16 mouse cellular contexts compared by ENCODE assay signal in the genomic region with DNA sequence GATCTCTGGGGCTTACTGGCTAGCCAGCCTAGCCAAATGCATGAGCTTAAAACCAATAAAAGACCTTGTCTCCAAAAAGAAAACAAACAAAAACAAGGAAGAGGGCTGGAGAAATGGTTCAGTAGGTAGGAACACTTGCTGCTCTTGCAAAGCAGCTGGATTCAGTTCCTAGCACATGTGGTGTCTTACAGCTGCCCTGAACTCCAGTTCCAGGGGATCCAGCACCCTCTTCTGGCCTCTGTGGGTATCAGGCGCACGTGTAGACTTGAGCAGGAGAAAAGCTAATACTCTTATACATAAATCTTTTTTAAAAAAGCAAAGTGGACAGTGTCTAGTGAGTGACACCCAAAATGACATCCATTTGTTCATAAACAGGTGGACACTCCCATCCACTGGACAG. TPM values are rescaled to one million over a fixed set of nuclear protein-coding genes. Genes with fewer than 3 reads are reported as not detected.
A peak's percentile ranks its signal among the peaks of the same experiment; 100 is the strongest.
DNase-seq lines count a peak whose midpoint lies in the region; ATAC-seq and TF ChIP-seq lines count a peak whose summit lies in the region.
"Had no signal": no experiment of that assay in that cellular context is flagged by ENCODE, and none has a peak within 500 bp of the region (broad histone marks: within the 10 kb centered on the region; RNA-seq: fewer than 3 reads in every experiment).

No protein-coding gene starts in this region.

- no peak overlapping the region for H3K27ac ChIP-seq in lung, embryonic 14.5 days (ENCODE audit: low read depth)
- H3K27ac ChIP-seq: embryonic facial prominence, embryonic 12.5 days; kidney, embryonic 15.5 days; limb, embryonic 12.5 days; lung, embryonic 15.5 days had no signal

- WGBS in lung, embryonic 14.5 days = 88% methylated on average over 2 of the region's 2 CpGs

- peak; percentile 47 for DNase-seq in CD4-positive, CD25-positive, alpha-beta regulatory T cell, adult 2 months (ENCODE audit: low read depth, low spot score)
- no peak for DNase-seq in lung, embryonic 14.5 days
- DNase-seq in lung, postnatal 14 days = no peak
- peak; percentile 43 for DNase-seq in NIH3T3 (ENCODE audit: low read depth)
- peak; percentile 26 for DNase-seq in splenic B cell, adult 2 months (ENCODE audit: low read depth, low spot score)
- DNase-seq in adrenal gland, postnatal 14 days = no peak
- DNase-seq in adrenal gland, adult 8-10 months = no peak
- DNase-seq: cerebellum, adult 2 months; gastrocnemius, postnatal 14 days; heart, postnatal 36 days had no signal

- peaks cover 76% of the 10 kb centered on the region for H3K36me3 ChIP-seq in lung, embryonic 14.5 days (ENCODE audit: insufficient read depth)
- no peaks in the 10 kb centered on the region for H3K36me3 ChIP-seq in splenic B cell, adult 2 months (ENCODE audit: control insufficient read depth, insufficient read depth, low read length, poor library complexity, severe bottlenecking)

- no peak overlapping the region for H3K9ac ChIP-seq in lung, embryonic 14.5 days
- H3K9ac ChIP-seq: embryonic facial prominence, embryonic 12.5 days; kidney, embryonic 15.5 days; limb, embryonic 12.5 days; lung, embryonic 15.5 days had no signal

- no peaks in the 10 kb centered on the region for H3K4me1 ChIP-seq in lung, embryonic 14.5 days (ENCODE audit: insufficient read depth)
- H3K4me1 ChIP-seq: embryonic facial prominence, embryonic 12.5 days had no signal

- H3K27me3 ChIP-seq in lung, embryonic 14.5 days (ENCODE audit: insufficient read depth, low read length) = no peaks in the 10 kb centered on the region
- H3K27me3 ChIP-seq in splenic B cell, adult 2 months (ENCODE audit: control insufficient read depth, insufficient read depth, low read length, poor library complexity, severe bottlenecking) = no peaks in the 10 kb centered on the region
- H3K27me3 ChIP-seq: embryonic facial prominence, embryonic 12.5 days; kidney, embryonic 15.5 days; limb, embryonic 12.5 days; lung, embryonic 15.5 days had no signal

- ATAC-seq in CD4-positive, CD25-positive, alpha-beta regulatory T cell, adult 4 months = no peak
- ATAC-seq in lung, embryonic 14.5 days (ENCODE audit: insufficient read depth) = no peak

- H3K4me2 ChIP-seq in lung, embryonic 14.5 days = no peak overlapping the region
- H3K4me2 ChIP-seq: embryonic facial prominence, embryonic 12.5 days; heart, embryonic 11.5 days; kidney, embryonic 15.5 days; limb, embryonic 12.5 days; lung, embryonic 15.5 days had no signal

- no peak overlapping the region for H3K4me3 ChIP-seq in lung, embryonic 14.5 days (ENCODE audit: low read depth, low read length)
- H3K4me3 ChIP-seq: embryonic facial prominence, embryonic 12.5 days; kidney, embryonic 15.5 days; limb, embryonic 12.5 days; lung, embryonic 15.5 days had no signal

- H3K9me3 ChIP-seq in lung, embryonic 14.5 days (ENCODE audit: low read depth, low read length) = no peaks in the 10 kb centered on the region
- H3K9me3 ChIP-seq: embryonic facial prominence, embryonic 12.5 days; kidney, embryonic 15.5 days; limb, embryonic 12.5 days; lung, embryonic 15.5 days had no signal

- TF ChIP-seq CTCF in lung, embryonic 14.5 days (IDR thresholded peaks at IDR 0.05; ENCODE audit: low read depth) = peak; percentile 26; the same call in 1 of the 2 replicates

RNA-seq across cellular contexts. Expression of gene Prc1, which starts 7.3 kb away (rescaled TPM):
- polyA plus RNA-seq in CD4-positive, CD25-positive, alpha-beta regulatory T cell, adult 4 months (2017; shearing (Covaris generic)) = 10 to 100 TPM; 16.9 to 30.3 TPM
- 205 and 206 TPM in 2 replicates for polyA plus RNA-seq in lung, embryonic 14.5 days (2014; fragmentation: Nextera tagmentation; extraction: Ambion mirVana)
- 31.8 and 32.4 TPM in 2 replicates for total RNA-seq in adrenal gland, postnatal 14 days (2021)
- 1 to 10 TPM; 2.7 to 8.1 (median 3.7) TPM for total RNA-seq in adrenal gland, adult 8-10 months (2022)

RNA-seq across cellular contexts. Expression of gene Rccd1, which starts 22.7 kb away (rescaled TPM):
- polyA plus RNA-seq in CD4-positive, CD25-positive, alpha-beta regulatory T cell, adult 4 months (2017; shearing (Covaris generic)) = 1 to 10 TPM; 6.0 to 6.1 TPM
- 11.0 and 12.0 TPM in 2 replicates for polyA plus RNA-seq in lung, embryonic 14.5 days (2014; fragmentation: Nextera tagmentation; extraction: Ambion mirVana)
- 6.6 and 10.3 TPM in 2 replicates for total RNA-seq in adrenal gland, postnatal 14 days (2021)
- total RNA-seq in adrenal gland, adult 8-10 months (2022) = 10 to 100 TPM in 3 of 4 experiments, 1 to 10 TPM in 1; 9.5 to 21.8 (median 14.6) TPM

RNA-seq across cellular contexts. Expression of gene Vps33b, which starts 32.1 kb away (rescaled TPM):
- polyA plus RNA-seq in CD4-positive, CD25-positive, alpha-beta regulatory T cell, adult 4 months (2017; shearing (Covaris generic)) = 10 to 100 TPM; 28.9 to 44.3 TPM
- 11.6 and 12.1 TPM in 2 replicates for polyA plus RNA-seq in lung, embryonic 14.5 days (2014; fragmentation: Nextera tagmentation; extraction: Ambion mirVana)
- 15.9 and 19.5 TPM in 2 replicates for total RNA-seq in adrenal gland, postnatal 14 days (2021)
- 10 to 100 TPM; 21.3 to 31.9 (median 28.8) TPM for total RNA-seq in adrenal gland, adult 8-10 months (2022)

RNA-seq across cellular contexts. Expression of gene Unc45a, which starts 39.3 kb away (rescaled TPM):
- polyA plus RNA-seq in CD4-positive, CD25-positive, alpha-beta regulatory T cell, adult 4 months (2017; shearing (Covaris generic)) = 10 to 100 TPM; 38.1 to 79.1 TPM
- polyA plus RNA-seq in lung, embryonic 14.5 days (2014; fragmentation: Nextera tagmentation; extraction: Ambion mirVana) = 34.3 and 35.3 TPM in 2 replicates
- total RNA-seq in adrenal gland, postnatal 14 days (2021) = 52.5 and 59.0 TPM in 2 replicates
- 10 to 100 TPM; 73.1 to 85.4 (median 80.7) TPM for total RNA-seq in adrenal gland, adult 8-10 months (2022)

RNA-seq across cellular contexts. Expression of gene Ngrn, which starts 40.5 kb away (rescaled TPM):
- 10 to 100 TPM; 28.9 to 34.0 TPM for polyA plus RNA-seq in CD4-positive, CD25-positive, alpha-beta regulatory T cell, adult 4 months (2017; shearing (Covaris generic))
- polyA plus RNA-seq in lung, embryonic 14.5 days (2014; fragmentation: Nextera tagmentation; extraction: Ambion mirVana) = 40.1 and 41.0 TPM in 2 replicates
- total RNA-seq in adrenal gland, postnatal 14 days (2021) = 38.5 and 47.5 TPM in 2 replicates
- 10 to 100 TPM; 54.9 to 59.1 (median 57.7) TPM for total RNA-seq in adrenal gland, adult 8-10 months (2022)

Comparison
In these comparisons a context has a peak if more than half of its experiments do, and no peak if none do; other contexts are left out.
1. DNase-seq: peak in CD4-positive, CD25-positive, alpha-beta regulatory T cell, adult 2 months (single experiment), NIH3T3 (single experiment) and splenic B cell, adult 2 months (single experiment); none in lung, embryonic 14.5 days (single experiment), lung, postnatal 14 days (single experiment), adrenal gland, postnatal 14 days (single experiment) and adrenal gland, adult 8-10 months (single experiment).